Mouse (Mus musculus): ENCODE data around the gene Tram1l1.
"Not testable (repeated sequence)": the region's sequence is repeated elsewhere in the genome, so short reads cannot be mapped to it uniquely, and the experiment has no call there.

The Tram1l1 gene
- long read RNA-seq, experiment 1, partial matches to known transcripts: 0 of 2 reads
- long read RNA-seq, experiment 1, other reads (novel, unspliced or antisense): 1 of 2 reads
- long read RNA-seq, experiment 2, transcript Tram1l1-201 (1 exons, 3,889 nt): major isoform, 8 of 8 reads
- long read RNA-seq, experiment 2, partial matches to known transcripts: 0 of 8 reads
- long read RNA-seq, experiment 2, other reads (novel, unspliced or antisense): 0 of 8 reads

- intact Hi-C loops (cut with DNase I): no loop called here
Measured at GRCm38 (mm10) chr3:124320821-124321576, at the start of gene Tram1l1. Gene Tram1l1, plus strand, starts transcription at chr3:124320855.

- intact Hi-C loops (cut with DNase I): loop anchor here (10.0 kb wide), 1 partner anchor 496 kb away; no protein-coding TSS in a partner anchor
Measured at GRCm38 (mm10) chr3:124271229-124271628, 49.4 kb upstream of the Tram1l1 start.

GRCm38 (mm10) chr3:124271668-124272067, 49.0 kb upstream of the Tram1l1 start:
- intact Hi-C loops (cut with DNase I): loop anchor here (10.0 kb wide), 1 partner anchor 497 kb away; no protein-coding TSS in a partner anchor

- intact Hi-C loops (cut with DNase I): loop anchor here (10.0 kb wide), 1 partner anchor 498 kb away; no protein-coding TSS in a partner anchor
Measured at GRCm38 (mm10) chr3:124272465-124273089, 48.1 kb upstream of the Tram1l1 start.

- intact Hi-C loops (cut with DNase I): loop anchor here (2.0 to 10.0 kb wide), 2 partner anchors 500 to 756 kb away; no protein-coding TSS in a partner anchor
Measured at GRCm38 (mm10) chr3:124274928-124275609, 45.6 kb upstream of the Tram1l1 start.

- intact Hi-C loops (cut with DNase I): not testable (repeated sequence)
Measured at GRCm38 (mm10) chr3:124288936-124289335, 31.7 kb upstream of the Tram1l1 start.

GRCm38 (mm10) chr3:124319254-124319653, 1.4 kb upstream of the Tram1l1 start:
- intact Hi-C loops (cut with DNase I): no loop called here

GRCm38 (mm10) chr3:124320398-124320797, 257 bp upstream of the Tram1l1 start:
- intact Hi-C loops (cut with DNase I): no loop called here

- intact Hi-C loops (cut with DNase I): loop anchor here (10.0 kb wide), 1 partner anchor 238 kb away; the partner anchor contains the start of gene 1700003H04Rik
Measured at GRCm38 (mm10) chr3:124346445-124346844, 25.8 kb downstream of the Tram1l1 start.

GRCm38 (mm10) chr3:124357533-124357932, 36.9 kb downstream of the Tram1l1 start:
- intact Hi-C loops (cut with DNase I): no loop called here

- intact Hi-C loops (cut with DNase I): no loop called here
Measured at GRCm38 (mm10) chr3:124372031-124372430, 51.4 kb downstream of the Tram1l1 start.
